Mouse (Mus musculus) hindbrain, embryonic 13.5 days (tissue): ENCODE data around the gene 8030411F24Rik. TPM values are rescaled to one million over a fixed set of nuclear protein-coding genes. Genes with fewer than 3 reads are reported as not detected.
A peak's percentile ranks its signal among the peaks of the same experiment; 100 is the strongest.
"Not testable (repeated sequence)": the region's sequence is repeated elsewhere in the genome, so short reads cannot be mapped to it uniquely, and the experiment has no call there.

Source experiments
- ATAC-seq: fragments of 200-750 bp; cut with Nextera tagmentation; 2 replicates; pipeline ENCODE4 v1.8.0; 2017; ENCODE audit warnings: moderate TSS enrichment; ENCODE audit not compliant: low FRiP score
- H3K27ac ChIP-seq: fragments of 300-500 bp; sonication (generic); 2 replicates; pipeline ENCODE4 v1.5.1; 2015; ENCODE audit warnings: inconsistent platforms, mild to moderate bottlenecking, moderate library complexity
- H3K27me3 ChIP-seq: fragments of 300-500 bp; sonication (generic); 2 replicates; pipeline ENCODE4 v1.6.1; 2015; ENCODE audit warnings: mild to moderate bottlenecking, inconsistent platforms
- H3K36me3 ChIP-seq: fragments of 300-500 bp; sonication (generic); 2 replicates; pipeline ENCODE4 v1.6.1; 2015; ENCODE audit warnings: mild to moderate bottlenecking, inconsistent platforms
- H3K4me1 ChIP-seq: fragments of 300-500 bp; sonication (generic); replicated peaks from 2 replicates; pipeline ENCODE4 v1.6.1; 2015; ENCODE audit warnings: inconsistent platforms
- H3K4me2 ChIP-seq: fragments of 300-500 bp; sonication (generic); 2 replicates; pipeline ENCODE4 v1.6.1; 2015; ENCODE audit warnings: inconsistent platforms, mild to moderate bottlenecking, moderate library complexity
- H3K4me3 ChIP-seq: fragments of 300-500 bp; sonication (generic); 2 replicates; pipeline ENCODE4 v1.5.1; 2015; ENCODE audit warnings: mild to moderate bottlenecking, inconsistent platforms
- H3K9ac ChIP-seq: fragments of 300-500 bp; sonication (generic); 2 replicates; pipeline ENCODE4 v1.6.1; 2015; ENCODE audit warnings: mild to moderate bottlenecking, inconsistent platforms
- H3K9me3 ChIP-seq: fragments of 300-500 bp; sonication (generic); 2 replicates; pipeline ENCODE4 v1.6.1; 2016; ENCODE audit warnings: inconsistent platforms
- WGBS: fragments of 180-500 bp; shearing (Covaris S2); methylation state at CpG from one replicate; pipeline ENCODE4 v1.1.7; 2015; 5-methylcytosine and 5-hydroxymethylcytosine counted together
- polyA plus RNA-seq: library from polyadenylated mRNA; unstranded; fragments of >200 nt; fragmentation: Nextera tagmentation; extraction: Ambion mirVana; gene quantifications from 2 replicates; pipeline ENCODE4 v1.2.1, GENCODE M21; 2015

The 8030411F24Rik gene
- polyA plus RNA-seq: not detected in 2 replicates

DNA sequence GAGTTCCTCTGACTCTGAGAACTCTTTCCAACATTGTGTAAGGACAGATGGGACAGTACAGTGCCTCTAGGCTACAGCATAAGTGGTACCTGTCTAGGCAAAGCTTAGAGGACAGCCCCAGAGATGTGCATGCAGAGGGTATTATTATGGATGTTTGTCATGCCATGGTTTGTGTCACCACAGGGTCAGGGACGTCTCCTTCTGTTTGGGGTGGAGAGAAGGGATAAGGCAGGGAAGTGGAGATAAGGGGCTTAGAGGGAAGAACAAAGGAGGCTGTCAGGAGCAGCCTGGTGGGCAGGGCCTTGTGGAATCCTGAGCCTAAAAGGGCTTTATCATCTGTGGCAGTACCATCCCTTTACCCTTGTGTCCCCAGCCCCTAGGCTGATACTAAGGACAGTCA is at the start of gene 8030411F24Rik:
Gene 8030411F24Rik, plus strand, starts transcription at position 301 of the 400 bp plus-strand sequence.
- no peak within 1 kb of the TSS for H3K27ac ChIP-seq
- no peak within 1 kb of the TSS for H3K4me2 ChIP-seq
- no peak within 1 kb of the TSS for H3K4me3 ChIP-seq
- H3K9ac ChIP-seq: no peak within 1 kb of the TSS
- ATAC-seq: no peak
- H3K4me1 ChIP-seq: no peaks in the 10 kb centered on the region
- H3K36me3 ChIP-seq: no peaks in the 10 kb centered on the region
- no peaks in the 10 kb centered on the region for H3K9me3 ChIP-seq
- no peaks in the 10 kb centered on the region for H3K27me3 ChIP-seq
- WGBS: 11% methylated on average over 1 of the region's 1 CpGs

DNA sequence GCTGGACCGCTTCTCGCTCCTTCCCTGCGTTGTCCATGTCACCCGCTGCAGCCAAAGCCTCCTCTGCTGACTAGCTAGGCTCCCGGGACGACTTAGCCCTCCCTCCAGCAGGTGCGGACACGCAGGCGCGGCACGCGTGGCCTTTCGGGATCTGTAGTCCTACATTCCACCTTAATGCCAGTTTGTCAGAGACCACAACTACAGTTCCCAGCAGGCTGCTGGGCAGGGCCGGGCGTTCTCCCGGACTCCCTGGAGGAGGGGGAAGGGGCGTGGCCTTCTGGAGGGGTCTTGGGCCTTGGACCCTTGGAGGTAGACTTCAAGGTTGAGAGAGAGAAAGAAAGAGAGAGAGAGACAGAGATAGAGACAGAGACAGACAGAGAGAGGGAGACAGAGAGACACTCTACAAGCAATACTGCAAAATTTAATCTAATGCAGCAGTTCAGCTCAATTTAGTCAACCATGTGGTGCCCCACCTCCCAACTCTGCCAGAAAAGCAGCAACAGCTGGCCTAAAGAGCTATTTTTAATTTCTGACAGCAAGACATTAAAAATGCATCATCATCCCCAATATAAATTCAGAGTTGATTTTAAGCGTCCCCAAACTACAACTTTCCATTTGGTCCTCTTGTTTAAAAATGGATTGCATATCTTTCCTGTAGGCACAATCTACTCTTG is 49.3 kb upstream of the 8030411F24Rik start, which contains the start of gene Napb:
Gene Napb, minus strand, starts transcription at position 141 of the 674 bp plus-strand sequence.
- Histone ChIP-seq H3K4me2 (peak within 1 kb of the TSS; percentile 90), H3K27me3 (no peaks in the 10 kb centered on the region), H3K9ac (peak within 1 kb of the TSS; percentile 92), H3K4me3 (peak within 1 kb of the TSS; percentile 85), H3K27ac (peak within 1 kb of the TSS; percentile 77), H3K4me1 (peaks cover 26% of the 10 kb centered on the region), H3K36me3 (no peaks in the 10 kb centered on the region), H3K9me3 (peaks cover 6% of the 10 kb centered on the region; the same call in 1 of the 2 replicates)
- WGBS: 4% methylated on average over 18 of the region's 18 CpGs
- peak; percentile 100 for ATAC-seq

DNA sequence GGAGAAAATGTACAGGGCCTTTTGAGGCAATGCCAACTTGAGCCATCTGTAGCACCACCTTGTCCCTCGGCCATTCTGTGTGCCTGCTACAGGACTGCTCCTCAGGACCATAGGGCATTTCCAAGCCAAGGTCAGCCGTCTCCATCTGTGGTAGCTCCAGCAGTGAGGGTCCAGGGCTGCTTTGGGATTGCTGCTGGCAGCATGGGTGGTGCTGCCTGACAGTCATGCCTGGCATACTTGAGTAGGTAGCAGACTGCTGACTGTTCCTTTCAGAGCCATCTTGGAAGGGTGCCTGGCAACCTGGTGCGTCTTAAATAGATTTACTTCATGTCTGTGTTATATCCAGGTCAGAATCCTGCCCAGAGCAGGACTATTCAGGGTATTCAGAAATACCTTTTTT is 38.8 kb upstream of the 8030411F24Rik start:
- H3K27me3 ChIP-seq: no peaks in the 10 kb centered on the region
- no peak for ATAC-seq
- 68% methylated on average over 3 of the region's 3 CpGs for WGBS

DNA sequence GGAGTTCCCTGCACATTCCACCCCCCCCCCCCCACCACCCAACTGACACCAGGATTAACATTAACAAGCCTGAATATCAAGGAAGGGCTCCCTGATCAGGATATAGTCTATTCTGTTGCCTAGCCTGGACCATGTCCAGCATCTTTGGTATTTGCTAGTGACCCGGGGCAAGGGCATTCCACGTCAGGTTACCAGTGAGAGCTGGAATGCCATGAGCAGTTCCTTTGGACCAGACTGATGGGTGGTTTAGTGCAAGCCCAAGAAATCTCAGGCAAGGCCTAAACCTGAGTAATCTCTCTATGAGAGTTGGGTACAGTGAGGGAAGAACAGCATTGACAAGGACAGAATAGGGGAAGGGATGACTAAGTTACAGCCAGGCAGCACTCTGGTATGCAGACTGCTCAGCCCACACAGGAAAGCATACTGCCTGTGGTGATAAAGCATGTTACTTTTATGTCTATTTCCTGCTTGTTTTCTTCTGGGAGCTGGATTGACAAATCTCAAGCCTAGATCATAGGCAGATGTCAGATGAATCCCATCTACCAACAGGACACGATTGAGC is 37.9 kb upstream of the 8030411F24Rik start:
- H3K9me3 ChIP-seq: no peaks in the 10 kb centered on the region
- H3K27ac ChIP-seq: no peak overlapping the region
- no peak overlapping the region for H3K4me2 ChIP-seq
- H3K36me3 ChIP-seq: no peaks in the 10 kb centered on the region
- H3K4me1 ChIP-seq: no peaks in the 10 kb centered on the region
- no peak for ATAC-seq
- H3K4me3 ChIP-seq: no peak overlapping the region
- no peak overlapping the region for H3K9ac ChIP-seq
- 82% methylated on average over 3 of the region's 3 CpGs for WGBS
- no peaks in the 10 kb centered on the region for H3K27me3 ChIP-seq

More for the DNA sequence above, 38.8 kb upstream of the 8030411F24Rik start:
- Histone ChIP-seq H3K36me3 (no peaks in the 10 kb centered on the region), H3K4me1 (no peaks in the 10 kb centered on the region), H3K9me3 (no peaks in the 10 kb centered on the region), H3K9ac (no peak overlapping the region), H3K27ac (no peak overlapping the region), H3K4me3 (no peak overlapping the region), H3K4me2 (no peak overlapping the region)

DNA sequence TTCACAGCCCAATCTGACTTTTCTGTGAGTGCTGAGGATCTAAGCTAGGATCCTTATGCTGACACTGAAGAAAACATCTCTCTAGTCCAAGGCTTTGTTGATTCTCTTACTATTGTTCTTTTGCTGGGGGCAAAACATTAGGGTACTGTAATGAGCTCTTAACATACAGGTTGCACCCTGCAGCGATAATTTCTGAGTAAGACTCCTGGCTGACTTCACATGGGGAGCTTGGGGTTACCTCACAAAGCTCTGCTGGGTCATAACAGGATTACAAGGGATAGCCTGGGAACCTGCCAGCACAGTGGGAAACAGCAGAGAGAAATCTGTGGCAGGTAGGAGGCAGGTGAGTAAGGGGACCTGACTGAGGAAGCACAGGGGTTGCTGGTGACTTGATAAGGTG is 31.8 kb upstream of the 8030411F24Rik start, which contains the start of gene Cstl1:
Gene Cstl1, plus strand, starts transcription at position 301 of the 400 bp plus-strand sequence.
- 81% methylated on average over 1 of the region's 1 CpGs for WGBS
- H3K4me3 ChIP-seq: no peak within 1 kb of the TSS

DNA sequence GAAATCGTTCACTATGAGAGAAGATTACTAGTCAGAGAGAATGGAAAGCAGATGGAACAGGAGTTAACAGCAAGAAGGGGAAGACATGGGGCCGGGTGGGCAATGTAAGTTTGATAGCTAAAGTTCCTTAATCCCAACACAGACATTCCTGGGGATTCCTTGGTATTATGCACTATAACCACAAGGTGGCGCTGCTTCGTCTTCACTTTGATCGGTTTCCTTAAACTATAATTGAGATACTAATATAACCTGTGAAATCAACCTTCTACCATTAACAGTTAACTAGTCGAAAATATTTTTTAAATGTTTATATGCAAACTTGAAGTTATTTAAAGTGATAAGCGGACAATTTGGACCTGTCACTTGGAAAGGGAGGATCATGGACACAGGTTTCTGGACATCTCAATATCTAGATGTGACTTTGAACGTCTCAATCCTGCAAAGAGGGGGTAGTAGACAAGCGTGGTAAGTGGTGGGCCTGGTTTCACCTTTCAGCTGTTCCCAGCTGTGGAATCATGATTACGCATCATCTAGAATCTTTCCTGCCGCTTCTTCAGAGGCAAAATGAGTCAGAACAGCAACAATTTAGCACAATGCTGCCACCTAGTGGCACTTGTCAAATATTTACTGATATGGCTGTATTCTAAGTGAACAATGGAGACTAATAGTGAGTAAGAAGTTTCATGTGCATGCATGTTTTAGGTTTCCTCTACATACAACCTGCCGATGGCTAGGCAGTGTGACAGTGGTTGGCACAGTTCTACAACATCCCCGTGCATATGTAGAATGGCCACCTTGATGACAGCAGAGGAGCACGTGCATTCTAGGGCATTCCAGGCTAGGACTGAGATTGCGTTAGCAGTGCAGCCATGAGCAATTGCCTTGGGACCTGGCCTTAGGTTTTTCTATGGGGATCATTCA is 29.7 kb upstream of the 8030411F24Rik start:
- WGBS: 19% methylated on average over 15 of the region's 15 CpGs
- Histone ChIP-seq H3K27ac (no peak overlapping the region), H3K9ac (no peak overlapping the region; the same call in 1 of the 2 replicates), H3K27me3 (0 out of 2 replicates have a peak, but pooled peaks cover 6% of the 10 kb centered on the region), H3K9me3 (no peaks in the 10 kb centered on the region), H3K4me1 (no peaks in the 10 kb centered on the region), H3K36me3 (no peaks in the 10 kb centered on the region), H3K4me3 (peak overlapping the region; percentile 34), H3K4me2 (peak overlapping the region; percentile 61)
- peak; percentile 85 for ATAC-seq

More for the DNA sequence above, 31.8 kb upstream of the 8030411F24Rik start, which contains the start of gene Cstl1:
- Histone ChIP-seq H3K4me1 (no peaks in the 10 kb centered on the region), H3K9ac (no peak within 1 kb of the TSS), H3K9me3 (no peaks in the 10 kb centered on the region), H3K36me3 (no peaks in the 10 kb centered on the region), H3K4me2 (no peak within 1 kb of the TSS), H3K27ac (no peak within 1 kb of the TSS), H3K27me3 (0 out of 2 replicates have a peak, but pooled peaks cover 6% of the 10 kb centered on the region)
- no peak for ATAC-seq

DNA sequence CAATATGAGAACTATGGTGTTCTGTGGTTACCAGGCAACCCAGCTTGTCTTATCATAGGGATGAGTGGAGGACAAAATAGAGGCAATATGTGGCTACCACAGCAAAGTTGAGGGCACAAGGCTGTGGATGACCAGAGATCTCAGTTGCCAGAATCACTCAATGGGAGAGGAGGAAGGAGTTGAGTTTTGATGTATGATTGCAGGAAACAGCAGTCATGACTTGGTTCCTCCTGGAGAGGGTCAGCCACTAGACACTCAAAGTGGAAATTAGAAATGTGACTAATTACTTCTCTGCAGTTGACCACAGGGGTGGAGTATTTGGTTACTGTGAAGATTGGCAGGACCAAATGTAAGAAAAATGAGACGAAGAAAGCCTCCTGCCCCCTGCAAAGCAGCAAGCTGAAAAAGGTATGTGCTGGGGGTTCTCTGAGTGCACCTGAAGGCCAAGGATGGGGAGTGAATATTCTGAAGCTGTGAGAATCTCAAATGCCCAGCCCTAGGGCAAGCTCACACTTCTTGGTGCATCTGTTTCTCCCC is 27.4 kb upstream of the 8030411F24Rik start:
- Histone ChIP-seq H3K27ac (no peak overlapping the region), H3K27me3 (0 out of 2 replicates have a peak, but pooled peaks cover 6% of the 10 kb centered on the region), H3K9me3 (no peaks in the 10 kb centered on the region), H3K9ac (no peak overlapping the region), H3K4me1 (no peaks in the 10 kb centered on the region), H3K4me2 (no peak overlapping the region), H3K36me3 (no peaks in the 10 kb centered on the region), H3K4me3 (no peak overlapping the region)
- no peak for ATAC-seq
- 81% methylated on average over 1 of the region's 1 CpGs for WGBS

DNA sequence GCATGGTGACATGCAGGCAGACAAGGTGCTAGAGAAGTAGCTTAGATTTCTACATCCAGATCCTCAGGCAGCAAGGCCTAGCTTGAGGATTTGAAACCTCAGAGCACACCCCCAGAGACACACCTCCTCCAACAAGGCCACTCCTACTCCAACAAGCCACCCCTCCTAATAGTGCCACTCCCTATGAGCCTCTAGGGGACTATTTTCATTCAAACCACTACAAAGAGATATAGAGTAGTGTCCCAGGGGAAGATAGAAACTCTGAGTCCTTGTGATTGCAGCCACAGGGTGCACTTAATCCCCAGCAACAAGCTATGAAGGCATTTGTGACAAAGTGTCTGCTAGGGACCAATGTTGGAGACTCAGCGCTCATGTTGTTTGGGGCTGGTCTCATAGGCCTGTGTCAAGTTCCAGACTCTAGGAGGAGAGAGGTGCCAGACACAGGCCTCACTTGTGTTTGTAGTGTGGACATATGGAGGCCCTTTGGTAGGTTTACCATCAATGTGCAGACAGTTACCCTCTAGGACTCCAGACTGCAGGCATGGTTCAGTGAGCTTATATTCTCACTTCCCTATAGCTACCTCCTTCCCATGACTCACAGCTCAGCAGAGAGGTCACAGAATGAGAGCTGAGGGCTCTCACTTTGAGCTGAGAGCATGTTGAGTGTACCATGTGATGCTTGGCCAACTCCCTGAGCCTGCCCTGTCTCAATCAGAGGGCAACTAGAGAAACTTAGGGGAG is 18.0 kb upstream of the 8030411F24Rik start:
- 95% methylated on average over 1 of the region's 1 CpGs for WGBS
- H3K27ac ChIP-seq: no peak overlapping the region
- no peak overlapping the region for H3K4me2 ChIP-seq
- no peaks in the 10 kb centered on the region for H3K9me3 ChIP-seq
- ATAC-seq: no peak
- no peak overlapping the region for H3K4me3 ChIP-seq
- H3K36me3 ChIP-seq: no peaks in the 10 kb centered on the region
- H3K9ac ChIP-seq: no peak overlapping the region
- no peaks in the 10 kb centered on the region for H3K4me1 ChIP-seq
- no peaks in the 10 kb centered on the region for H3K27me3 ChIP-seq

DNA sequence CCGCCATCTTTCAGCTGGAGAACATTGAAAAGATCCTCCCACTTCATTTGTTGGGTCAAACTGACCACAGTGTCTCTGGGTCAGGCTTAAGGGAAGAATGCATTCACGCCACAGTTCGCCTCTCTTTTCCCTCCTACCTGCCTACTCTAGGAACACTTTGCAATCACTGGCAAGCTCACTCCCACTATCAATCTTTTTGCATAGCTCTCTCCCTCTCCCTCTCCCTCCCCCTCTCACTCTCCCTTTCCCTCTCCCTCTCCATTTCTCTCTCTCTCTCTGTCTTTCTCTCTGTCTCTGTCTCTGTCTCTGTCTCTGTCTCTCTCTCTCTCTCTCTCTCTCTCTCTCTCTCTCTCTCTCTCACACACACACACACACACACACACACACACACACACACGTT is 10.4 kb upstream of the 8030411F24Rik start, which contains the start of gene Cst11:
Gene Cst11, minus strand, starts transcription at position 101 of the 400 bp plus-strand sequence.
- 80% methylated on average over 4 of the region's 4 CpGs for WGBS
- not testable (repeated sequence) for ATAC-seq, H3K36me3 ChIP-seq, H3K9ac ChIP-seq, H3K4me2 ChIP-seq, H3K4me3 ChIP-seq, H3K9me3 ChIP-seq, H3K27me3 ChIP-seq, H3K27ac ChIP-seq, H3K4me1 ChIP-seq

DNA sequence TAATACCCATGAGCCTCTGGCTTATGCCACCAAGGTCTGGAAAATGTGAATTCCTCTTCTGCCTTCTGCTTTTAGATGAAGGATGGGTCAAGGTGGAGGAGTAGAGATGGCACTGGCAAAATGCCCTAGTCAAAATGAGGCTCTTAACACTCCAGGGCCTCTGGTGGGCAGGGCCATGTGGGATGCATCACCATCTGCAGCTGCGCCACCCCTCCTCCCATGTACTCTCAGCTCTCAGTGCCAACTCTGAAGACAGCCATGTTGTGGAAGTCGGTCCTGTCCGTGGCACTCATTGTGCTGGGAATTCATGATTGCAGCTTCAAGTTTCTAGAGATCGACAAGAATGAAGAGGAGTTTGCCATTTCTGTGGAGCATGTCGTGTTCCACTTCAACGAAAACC is 7.3 kb downstream of the 8030411F24Rik start, which contains the start of gene Cst12:
Gene Cst12, plus strand, starts transcription at position 220 of the 400 bp plus-strand sequence.
- WGBS: 99% methylated on average over 6 of the region's 6 CpGs

DNA sequence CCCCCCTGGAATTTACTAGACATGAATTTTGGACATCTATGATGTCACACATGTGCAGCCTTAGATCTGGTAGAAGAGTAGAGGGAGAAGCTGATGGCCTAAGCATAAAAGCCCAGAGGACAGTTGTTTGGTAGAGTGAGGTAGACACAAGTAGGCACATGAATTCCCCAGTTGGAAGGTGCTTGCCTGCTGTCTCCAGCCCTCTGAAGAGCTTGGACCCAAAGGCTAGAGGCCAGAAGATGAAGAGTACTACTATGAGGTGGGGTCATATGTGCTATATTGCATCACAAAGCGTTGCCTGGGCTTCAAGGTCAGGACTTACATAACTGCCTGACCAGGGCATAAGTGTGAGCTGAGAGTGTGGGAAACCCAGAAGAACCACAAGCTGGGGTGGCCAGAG is 16.7 kb downstream of the 8030411F24Rik start, which contains the start of gene Cst8:
Gene Cst8, plus strand, starts transcription at position 301 of the 400 bp plus-strand sequence.
- Histone ChIP-seq H3K4me1 (no peaks in the 10 kb centered on the region), H3K4me3 (no peak within 1 kb of the TSS), H3K27me3 (no peaks in the 10 kb centered on the region), H3K9me3 (no peaks in the 10 kb centered on the region), H3K4me2 (no peak within 1 kb of the TSS), H3K36me3 (no peaks in the 10 kb centered on the region), H3K27ac (no peak within 1 kb of the TSS), H3K9ac (no peak within 1 kb of the TSS)
- WGBS: 96% methylated on average over 1 of the region's 1 CpGs
- no peak for ATAC-seq

More for the DNA sequence above, 7.3 kb downstream of the 8030411F24Rik start, which contains the start of gene Cst12:
- Histone ChIP-seq H3K27me3 (no peaks in the 10 kb centered on the region), H3K9ac (no peak within 1 kb of the TSS), H3K9me3 (no peaks in the 10 kb centered on the region), H3K4me3 (no peak within 1 kb of the TSS), H3K27ac (no peak within 1 kb of the TSS), H3K36me3 (no peaks in the 10 kb centered on the region), H3K4me1 (no peaks in the 10 kb centered on the region), H3K4me2 (no peak within 1 kb of the TSS)
- ATAC-seq: no peak
